Mouse (Mus musculus) left cerebral cortex, adult 2 months (tissue): ENCODE results near the gene Pabpn1. TPM values are rescaled to one million over a fixed set of nuclear protein-coding genes. Genes with fewer than 3 reads are reported as not detected.
"Not testable (repeated sequence)": the region's sequence is repeated elsewhere in the genome, so short reads cannot be mapped to it uniquely, and the experiment has no call there.

Source experiments
- DNase-seq, 2 experiments: peaks; one replicate each; pipeline ENCODE4 v3.0.0; 2021 to 2022; ENCODE audit warnings: low spot score in 2 of 2, mixed read lengths in 1 of 2; ENCODE audit errors: extremely low spot score in 1 of 2
- H3K27ac ChIP-seq: fragments of 200-600 bp; 2 replicates; pipeline ENCODE4 v1.8.1; 2022
- H3K4me3 ChIP-seq: fragments of 200-600 bp; 2 replicates; pipeline ENCODE4 v1.8.1; 2022
- CTCF ChIP-seq: fragments of 200-600 bp; IDR thresholded peaks from 2 replicates; pipeline ENCODE4 v1.8.1; 2022; ENCODE audit warnings: antibody characterized with exemption, mild to moderate bottlenecking, moderate library complexity
- intact Hi-C: fragments of 180-260 bp; cut with DNase I; formaldehyde crosslinking; loops from one replicate; pipeline ENCODE4 v1.15.1; 2025
- total RNA-seq, 2 experiments: library from RNA; stranded (reverse); gene quantifications; 2 replicates each; pipeline ENCODE4 v1.2.3; 2021

The Pabpn1 gene
- total RNA-seq, 2 experiments from 2014 or later: 247 to 267 TPM

DNA sequence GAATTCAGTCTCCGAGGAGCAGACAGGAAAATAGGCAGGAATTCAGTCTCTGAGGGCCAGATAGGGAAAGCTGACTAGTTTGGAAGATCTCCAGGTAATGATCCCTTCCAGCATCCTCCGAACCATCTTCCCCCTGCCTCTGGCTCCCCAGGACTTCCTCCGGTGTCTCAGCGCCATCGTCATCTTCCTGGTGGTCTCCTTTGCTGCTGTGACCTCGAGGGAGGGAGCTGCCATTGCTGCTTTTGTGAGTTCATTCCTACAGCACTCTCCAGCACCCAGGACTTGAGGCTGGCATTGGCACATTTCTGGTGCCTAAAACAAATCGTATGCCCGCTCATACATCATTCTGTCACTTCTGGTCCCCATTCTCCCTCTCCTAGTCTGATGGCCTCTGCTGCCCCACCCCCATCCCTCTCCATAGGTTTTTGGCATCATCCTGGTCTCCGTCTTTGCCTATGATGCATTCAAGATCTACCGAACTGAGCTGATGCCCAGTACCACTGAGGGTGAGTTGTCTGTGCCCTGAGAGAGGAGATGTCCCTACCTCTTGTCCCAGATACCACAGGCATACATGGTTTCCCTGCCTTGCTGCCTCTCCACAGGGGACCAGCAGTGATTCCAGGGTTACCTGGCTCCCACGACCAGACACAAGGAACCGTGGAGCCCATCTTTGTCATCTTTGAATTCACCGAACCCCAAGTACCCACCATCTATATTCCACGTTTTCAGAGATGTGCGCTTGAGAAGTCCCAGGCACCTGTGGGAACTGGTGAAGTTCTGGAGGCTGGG, 46.3 kb downstream of the Pabpn1 start:
- Histone ChIP-seq H3K4me3 (no peak overlapping the region), H3K27ac (no peak overlapping the region)
- DNase-seq: no peak
- intact Hi-C loops: loop anchor here (1.0 to 5.0 kb wide), 2 partner anchors 38 to 96 kb away; no protein-coding TSS in a partner anchor
- TF ChIP-seq CTCF: no peak

DNA sequence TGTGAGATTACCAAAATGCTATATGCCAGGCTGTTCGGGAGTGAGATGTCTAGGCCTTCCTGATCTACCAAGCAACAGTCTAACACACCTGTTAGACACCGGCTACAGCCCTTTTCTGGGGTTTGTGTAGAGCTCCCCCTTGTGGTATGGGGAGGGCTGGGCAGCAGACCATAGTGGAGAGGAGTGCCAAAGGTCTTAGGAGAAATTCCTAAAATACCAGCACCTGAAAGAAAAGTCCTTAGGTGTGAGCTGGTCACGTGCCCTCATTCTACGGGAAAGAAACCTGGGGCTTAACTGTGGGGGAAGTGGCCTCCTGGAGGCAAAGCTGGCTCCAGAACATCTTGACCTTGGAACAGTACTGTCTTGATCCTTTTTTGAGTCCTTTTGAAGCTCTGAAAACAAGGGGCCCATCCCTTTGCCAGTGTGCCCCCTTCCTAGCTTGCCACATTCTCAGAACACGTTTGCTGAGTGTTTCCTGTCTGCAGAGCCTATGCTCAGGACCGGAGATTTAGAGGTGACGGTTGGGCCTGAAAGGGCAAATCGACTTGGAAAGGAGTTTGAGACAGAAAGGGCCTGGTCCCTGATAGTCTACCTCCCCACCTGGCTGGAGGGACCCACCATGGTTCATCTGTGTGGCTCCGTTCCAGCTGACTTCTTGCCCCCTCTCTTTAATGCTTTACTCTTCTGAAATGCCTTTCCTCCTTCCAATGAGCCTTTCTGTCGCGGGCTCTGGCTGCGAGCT, 47.3 kb downstream of the Pabpn1 start:
- peak; percentile 50 to 54 for DNase-seq
- intact Hi-C loops: loop anchor here (1.0 to 5.0 kb wide), 2 partner anchors 39 to 97 kb away; no protein-coding TSS in a partner anchor
- no peak overlapping the region for H3K4me3 ChIP-seq
- H3K27ac ChIP-seq: no peak overlapping the region
- peak; percentile 86 for TF ChIP-seq CTCF

DNA sequence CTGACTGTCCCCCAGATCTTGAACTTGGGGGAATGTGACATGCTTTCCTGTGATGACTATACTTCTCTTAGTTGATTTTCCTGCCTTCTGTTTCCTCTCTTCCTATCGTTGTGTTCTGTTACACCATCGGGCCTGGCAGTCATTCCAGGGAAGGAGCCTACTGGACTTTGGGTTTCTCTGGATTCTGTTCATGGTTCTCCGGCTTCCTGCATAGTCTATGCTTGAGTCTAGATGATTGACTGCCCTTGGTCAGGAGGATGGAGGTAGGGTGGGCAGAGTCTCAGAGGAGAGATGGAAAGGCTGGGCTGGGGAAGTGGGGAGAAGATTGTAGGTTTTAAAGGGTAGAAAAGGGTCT, 47.9 kb downstream of the Pabpn1 start:
- intact Hi-C loops: no loop called here

DNA sequence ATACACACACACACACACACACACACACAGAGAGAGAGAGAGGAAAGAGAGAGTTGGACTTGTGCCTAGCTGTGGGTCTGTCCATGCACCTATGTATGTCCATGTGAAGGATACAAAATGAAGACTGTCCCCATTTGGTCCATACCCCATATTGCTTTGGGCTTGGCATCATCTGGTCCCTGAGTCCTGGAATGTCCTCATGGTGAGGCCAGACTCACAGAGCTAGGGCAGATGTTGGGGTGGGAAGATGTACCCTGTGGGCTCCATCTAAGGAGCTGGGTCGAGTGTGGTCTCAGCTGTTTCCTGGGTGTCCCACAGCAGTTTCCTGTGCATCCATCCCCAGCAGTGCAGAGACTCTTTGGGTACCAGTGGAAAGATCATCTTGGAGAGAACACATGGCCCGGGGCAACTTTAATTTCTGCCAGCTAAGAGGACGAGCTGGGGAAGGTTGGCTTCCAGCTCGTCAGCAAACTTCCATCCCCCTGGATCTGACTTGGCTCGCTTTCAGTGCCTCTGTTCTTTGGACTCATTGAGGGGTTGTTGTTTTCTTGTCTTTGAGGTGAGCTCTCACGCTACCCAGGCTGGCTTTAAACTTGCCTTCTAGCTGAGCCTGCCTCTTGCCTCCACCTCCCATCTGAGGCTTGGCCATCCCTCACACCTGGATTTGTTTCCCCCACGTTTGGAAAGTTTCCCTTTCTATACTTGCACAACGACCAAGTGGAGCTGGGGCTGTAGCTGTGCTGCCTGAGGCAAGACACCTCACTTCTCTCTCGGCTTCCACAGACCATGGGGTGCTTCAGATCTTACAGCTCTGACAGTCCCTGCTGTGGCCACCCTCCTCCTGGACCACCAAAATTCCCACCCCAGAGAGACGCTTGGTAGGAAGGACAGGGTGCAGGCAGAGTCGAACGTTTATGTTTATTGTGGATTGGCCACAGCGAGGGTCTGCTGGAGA, 49.0 kb downstream of the Pabpn1 start:
- no peak overlapping the region for H3K4me3 ChIP-seq
- DNase-seq: no peak
- TF ChIP-seq CTCF: no peak
- H3K27ac ChIP-seq: no peak overlapping the region
- intact Hi-C loops: no loop called here

More for the DNA sequence above, 47.9 kb downstream of the Pabpn1 start:
- no peak overlapping the region for H3K4me3 ChIP-seq
- no peak overlapping the region for H3K27ac ChIP-seq
- no peak for DNase-seq
- TF ChIP-seq CTCF: no peak

DNA sequence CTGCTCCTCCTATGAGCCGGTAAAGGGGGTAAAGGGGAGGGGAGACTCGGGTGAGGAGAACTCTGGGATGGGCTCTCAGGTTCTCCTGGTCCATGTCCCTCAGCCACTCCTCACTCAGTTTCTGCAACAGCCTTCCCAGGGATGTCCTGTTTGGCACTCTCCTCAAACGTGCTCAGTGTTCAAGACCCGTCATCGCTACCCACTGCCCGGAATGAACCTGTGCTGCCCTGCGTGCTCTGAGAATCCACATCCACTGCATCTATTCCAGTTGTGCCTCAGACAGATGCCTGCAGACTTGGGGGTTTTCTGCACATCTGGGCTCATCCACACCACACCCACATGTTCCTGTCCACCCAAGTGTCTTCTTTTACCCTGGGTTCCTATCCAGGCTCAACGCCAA, 50.2 kb downstream of the Pabpn1 start:
- no peak overlapping the region for H3K27ac ChIP-seq
- TF ChIP-seq CTCF: no peak
- no peak overlapping the region for H3K4me3 ChIP-seq
- intact Hi-C loops: no loop called here
- no peak for DNase-seq

DNA sequence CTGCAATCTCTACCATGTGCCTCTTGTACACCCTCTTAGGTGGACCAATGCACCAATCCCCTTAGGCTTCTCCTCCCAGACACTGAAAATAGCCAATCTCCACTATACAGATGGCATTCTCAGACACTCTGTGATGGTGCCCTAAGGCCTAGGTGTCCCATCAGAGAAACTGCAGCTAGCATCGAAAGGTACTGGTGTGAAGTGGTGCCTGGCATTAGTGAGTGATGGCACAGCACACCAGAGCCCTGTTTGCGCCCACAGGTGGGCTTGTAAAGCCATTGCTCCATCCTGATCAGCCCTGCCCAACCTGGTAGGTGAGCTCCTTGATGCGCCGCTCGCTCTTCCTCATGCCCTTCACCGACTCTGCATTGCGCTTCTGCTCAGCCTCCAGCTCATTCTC, 51.7 kb downstream of the Pabpn1 start:
- Histone ChIP-seq H3K4me3 (no peak overlapping the region), H3K27ac (no peak overlapping the region)
- no peak for TF ChIP-seq CTCF
- DNase-seq: no peak
- intact Hi-C loops: no loop called here

DNA sequence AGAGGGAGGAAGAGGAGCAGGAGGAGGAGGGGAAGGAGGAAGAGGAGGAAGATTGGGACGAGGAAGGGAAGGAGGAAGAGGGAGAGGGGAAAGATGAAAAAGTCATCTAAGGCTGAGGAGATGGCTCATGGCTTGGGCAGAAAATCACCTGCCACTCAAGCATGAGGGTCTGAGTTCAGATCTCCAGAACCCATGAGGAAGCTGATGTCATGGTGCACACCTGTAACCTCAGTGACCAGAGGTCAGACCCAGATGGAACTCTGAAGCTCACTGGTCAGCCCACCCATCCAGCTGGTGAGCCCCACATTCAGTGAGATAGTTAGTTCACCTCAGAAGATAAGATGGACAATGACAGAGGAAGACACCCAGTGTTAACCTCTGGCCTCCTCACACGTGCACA, 52.6 kb downstream of the Pabpn1 start:
- TF ChIP-seq CTCF: no peak
- Histone ChIP-seq H3K4me3 (no peak overlapping the region), H3K27ac (no peak overlapping the region)
- DNase-seq: no peak
- intact Hi-C loops: no loop called here

DNA sequence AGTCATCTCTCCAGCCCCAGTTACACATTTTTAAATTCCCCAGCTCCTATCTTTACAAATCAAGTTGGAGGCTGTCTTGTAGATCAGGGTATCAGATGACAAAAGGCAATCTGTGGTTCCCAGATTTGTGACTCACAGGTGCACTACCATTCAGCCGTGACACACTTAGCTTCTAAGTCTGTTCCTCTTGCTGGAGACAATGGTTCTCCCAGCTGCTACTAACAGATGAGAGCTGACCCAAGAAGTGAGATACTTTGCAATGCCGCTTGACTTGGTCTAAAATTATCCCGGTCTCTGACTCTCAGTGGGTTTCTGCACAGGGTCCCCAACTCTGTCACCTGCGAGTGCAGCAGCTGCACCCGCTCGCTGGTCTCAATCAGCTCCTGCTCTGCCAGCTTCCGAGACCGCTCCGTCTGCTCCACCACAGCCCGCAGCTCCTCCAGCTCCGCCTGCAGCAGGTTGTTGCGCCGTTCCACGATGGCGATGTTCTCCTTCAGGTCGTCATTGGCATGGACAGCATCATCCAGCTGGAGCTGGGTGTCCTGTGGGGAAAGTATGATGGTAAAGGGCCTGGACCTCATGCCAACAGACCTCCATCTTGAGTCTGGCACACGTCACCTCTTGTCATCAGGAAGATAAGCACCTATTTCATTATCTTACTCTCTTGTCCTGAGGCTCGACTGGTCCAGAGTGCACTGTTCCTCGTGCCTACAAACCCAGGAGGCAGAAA, 53.8 kb downstream of the Pabpn1 start:
- intact Hi-C loops: no loop called here
- no peak overlapping the region for H3K4me3 ChIP-seq
- DNase-seq: no peak
- no peak for TF ChIP-seq CTCF
- no peak overlapping the region for H3K27ac ChIP-seq

DNA sequence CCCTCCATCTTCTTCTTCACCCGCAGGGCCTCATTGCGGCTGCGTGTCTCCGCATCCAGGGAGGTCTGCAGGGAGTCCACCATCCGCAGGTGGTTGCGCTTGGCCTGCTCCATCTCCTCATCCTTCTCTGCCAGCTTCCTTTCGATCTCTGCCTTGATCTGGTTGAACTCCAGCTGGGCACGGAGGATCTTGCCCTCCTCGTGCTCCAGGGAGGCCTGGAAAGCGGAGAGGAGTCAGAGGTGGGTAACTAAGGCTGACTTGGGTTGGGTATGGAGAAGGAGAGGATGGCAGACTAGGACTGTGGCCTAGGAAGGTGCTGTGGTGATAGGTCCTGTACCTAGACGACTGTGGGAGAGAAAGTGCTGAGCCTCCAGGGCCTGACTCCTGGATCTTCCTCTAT, 54.7 kb downstream of the Pabpn1 start:
- H3K27ac ChIP-seq, H3K4me3 ChIP-seq, intact Hi-C loops, DNase-seq: not testable (repeated sequence)

Other genes with a start within 250 kb of the Pabpn1 start
- gene 1700123O20Rik, start 206.3 kb upstream of the Pabpn1 start, total RNA-seq: 10 to 100 TPM; 20.2 to 22.7 TPM
- gene Acin1, start 205.6 kb upstream of the Pabpn1 start, total RNA-seq: 100 to 1,000 TPM; 200 to 232 TPM
- gene Gm29776, start 193.7 kb upstream of the Pabpn1 start, total RNA-seq: not detected
- not detected for gene Cebpe, start 180.3 kb upstream of the Pabpn1 start, total RNA-seq
- 10 to 100 TPM; 54.3 to 58.6 TPM for gene Slc7a8, start 110.6 kb upstream of the Pabpn1 start, total RNA-seq
- gene Rnf212b, start 78.4 kb upstream of the Pabpn1 start, total RNA-seq: not detected
- gene Homez, start 21.5 kb upstream of the Pabpn1 start, total RNA-seq: 10 to 100 TPM; 19.4 to 20.8 TPM
- gene Ppp1r3e, start 14.9 kb upstream of the Pabpn1 start, total RNA-seq: 10 to 100 TPM; 18.6 to 21.2 TPM
- 100 to 1,000 TPM; 132 to 137 TPM for gene Bcl2l2, start 9.1 kb upstream of the Pabpn1 start, total RNA-seq
- gene Gm20521, start 9.1 kb upstream of the Pabpn1 start, total RNA-seq: 1 to 10 TPM; 2.8 to 3.7 TPM
- 100 to 1,000 TPM; 586 to 617 TPM for gene Slc22a17, start 20.6 kb downstream of the Pabpn1 start, total RNA-seq
- 1 to 10 TPM; 5.1 to 8.1 TPM for gene Efs, start 33.6 kb downstream of the Pabpn1 start, total RNA-seq
- not detected for gene Il25, start 40.2 kb downstream of the Pabpn1 start, total RNA-seq
- 10 to 100 TPM; 46.5 to 53.5 TPM for gene Cmtm5, start 43.8 kb downstream of the Pabpn1 start, total RNA-seq
- 10 to 100 TPM in 1 of 2 experiments, 1 to 10 TPM in 1; 6.0 to 10.9 TPM for gene Myh6, start 74.4 kb downstream of the Pabpn1 start, total RNA-seq
- not detected for gene Gm17428, start 84.4 kb downstream of the Pabpn1 start, total RNA-seq
- gene Myh7, start 102.1 kb downstream of the Pabpn1 start, total RNA-seq: 10 to 100 TPM; 22.1 to 24.2 TPM
- gene Ngdn, start 123.0 kb downstream of the Pabpn1 start, total RNA-seq: 10 to 100 TPM; 26.7 to 30.7 TPM
- gene Zfhx2, start 199.8 kb downstream of the Pabpn1 start, total RNA-seq: 10 to 100 TPM; 47.0 to 61.6 TPM
- 10 to 100 TPM; 18.1 to 22.8 TPM for gene Thtpa, start 202.3 kb downstream of the Pabpn1 start, total RNA-seq
- gene Ap1g2, start 214.1 kb downstream of the Pabpn1 start, total RNA-seq: 1 to 10 TPM; 7.7 to 9.5 TPM
- 100 to 1,000 TPM; 300 to 347 TPM for gene Jph4, start 224.4 kb downstream of the Pabpn1 start, total RNA-seq